Mouse (Mus musculus): ENCODE measurements around the gene 4930544D05Rik.

The 4930544D05Rik gene

GRCm38 (mm10) chr11:70656456-70656927, 40.8 kb downstream of the 4930544D05Rik start:
- DNase-seq (ENCODE audit: low read depth, low spot score) = no peak

- DNase-seq (ENCODE audit: low read depth, low spot score) = no peak
Observed at GRCm38 (mm10) chr11:70656964-70657363, 41.3 kb downstream of the 4930544D05Rik start, which contains the start of gene Eno3. Gene Eno3, plus strand, starts transcription at chr11:70657202.

- DNase-seq (ENCODE audit: low read depth, low spot score) = no peak
Observed at GRCm38 (mm10) chr11:70657573-70657972, 41.9 kb downstream of the 4930544D05Rik start.

- no peak for DNase-seq (ENCODE audit: low read depth, low spot score)
Observed at GRCm38 (mm10) chr11:70657991-70658390, 42.3 kb downstream of the 4930544D05Rik start.

GRCm38 (mm10) chr11:70658521-70658920, 42.9 kb downstream of the 4930544D05Rik start:
- DNase-seq (ENCODE audit: low read depth, low spot score) = no peak

GRCm38 (mm10) chr11:70658942-70659341, 43.3 kb downstream of the 4930544D05Rik start:
- no peak for DNase-seq (ENCODE audit: low read depth, low spot score)

- DNase-seq (ENCODE audit: low read depth, low spot score) = no peak
Observed at GRCm38 (mm10) chr11:70660571-70660970, 44.9 kb downstream of the 4930544D05Rik start.

GRCm38 (mm10) chr11:70663101-70663500, 47.5 kb downstream of the 4930544D05Rik start:
- DNase-seq (ENCODE audit: low read depth, low spot score) = no peak

GRCm38 (mm10) chr11:70663957-70664356, 48.3 kb downstream of the 4930544D05Rik start:
- no peak for DNase-seq (ENCODE audit: low read depth, low spot score)

GRCm38 (mm10) chr11:70664741-70665140, 49.1 kb downstream of the 4930544D05Rik start:
- DNase-seq (ENCODE audit: low read depth, low spot score) = no peak
